Mouse (Mus musculus) hindbrain, embryonic 15.5 days (tissue): ENCODE measurements around the gene Cnot6. TPM values are rescaled to one million over a fixed set of nuclear protein-coding genes. Genes with fewer than 3 reads are reported as not detected.

Experiments
- ATAC-seq: fragments of 200-750 bp; cut with Nextera tagmentation; 2 replicates; pipeline ENCODE4 v1.8.0; 2017; ENCODE audit warnings: low read depth, moderate number of reproducible peaks, moderate TSS enrichment; ENCODE audit not compliant: low FRiP score
- H3K27ac ChIP-seq: fragments of 300-500 bp; sonication (generic); replicated peaks from 2 replicates; pipeline ENCODE4 v1.5.1; 2015; ENCODE audit warnings: mild to moderate bottlenecking, inconsistent platforms
- H3K27me3 ChIP-seq: fragments of 300-500 bp; sonication (generic); 2 replicates; pipeline ENCODE4 v1.6.1; 2015; ENCODE audit warnings: control low read depth, inconsistent platforms
- H3K36me3 ChIP-seq: fragments of 300-500 bp; sonication (generic); 2 replicates; pipeline ENCODE4 v1.6.1; 2015; ENCODE audit warnings: control low read depth, inconsistent platforms
- H3K4me1 ChIP-seq: fragments of 300-500 bp; sonication (generic); replicated peaks from 2 replicates; pipeline ENCODE4 v1.6.1; 2015; ENCODE audit warnings: control low read depth, inconsistent platforms
- H3K4me2 ChIP-seq: fragments of 300-500 bp; sonication (generic); 2 replicates; pipeline ENCODE4 v1.6.1; 2015; ENCODE audit warnings: moderate library complexity, mild to moderate bottlenecking, inconsistent platforms
- H3K4me3 ChIP-seq: fragments of 300-500 bp; sonication (generic); 2 replicates; pipeline ENCODE4 v1.5.1; 2015; ENCODE audit warnings: mild to moderate bottlenecking, inconsistent platforms
- H3K9ac ChIP-seq: fragments of 300-500 bp; sonication (generic); 2 replicates; pipeline ENCODE4 v1.6.1; 2015; ENCODE audit warnings: inconsistent platforms
- H3K9me3 ChIP-seq: fragments of 300-500 bp; sonication (generic); 2 replicates; pipeline ENCODE4 v1.6.1; 2016; ENCODE audit warnings: control low read depth, inconsistent platforms
- WGBS: fragments of 180-500 bp; shearing (Covaris S2); methylation state at CpG from one replicate; pipeline ENCODE4 v1.1.7; 2015; 5-methylcytosine and 5-hydroxymethylcytosine counted together
- polyA plus RNA-seq: library from polyadenylated mRNA; unstranded; fragments of >200 nt; fragmentation: Nextera tagmentation; extraction: Ambion mirVana; gene quantifications from 2 replicates; pipeline ENCODE4 v1.2.1, GENCODE M21; 2015

Gene Cnot6
- polyA plus RNA-seq, 1 experiment from 2014 or later = 46.3 TPM

- H3K27ac ChIP-seq = no peak overlapping the region
- no peak overlapping the region for H3K4me3 ChIP-seq
- WGBS = 72% methylated on average over 5 of the region's 5 CpGs
- no peaks in the 10 kb centered on the region for H3K36me3 ChIP-seq
- H3K4me1 ChIP-seq = no peaks in the 10 kb centered on the region
- ATAC-seq = no peak
- H3K4me2 ChIP-seq = no peak overlapping the region
- H3K27me3 ChIP-seq = no peaks in the 10 kb centered on the region
- no peak overlapping the region for H3K9ac ChIP-seq
- no peaks in the 10 kb centered on the region for H3K9me3 ChIP-seq
These were observed 90.6 kb downstream of the Cnot6 start for GRCm38 (mm10) chr11:49621953-49622352.

Other genes with a start within 250 kb of the Cnot6 start
- gene Olfr1386, start 247.7 kb downstream of the Cnot6 start, polyA plus RNA-seq = not detected in 2 replicates
- gene Olfr1385, start 223.7 kb downstream of the Cnot6 start, polyA plus RNA-seq = not detected in 2 replicates
- gene Olfr1384, start 206.0 kb downstream of the Cnot6 start, polyA plus RNA-seq = not detected in 2 replicates
- not detected in 2 replicates for gene Olfr1383, start 193.1 kb downstream of the Cnot6 start, polyA plus RNA-seq
- not detected in 2 replicates for gene Olfr1382, start 184.5 kb downstream of the Cnot6 start, polyA plus RNA-seq
- not detected in 2 replicates for gene Olfr1381, start 169.3 kb downstream of the Cnot6 start, polyA plus RNA-seq
- gene Olfr1380, start 155.8 kb downstream of the Cnot6 start, polyA plus RNA-seq = not detected in 2 replicates
- 2.0 and 2.1 TPM in 2 replicates for gene Flt4, start 103.5 kb downstream of the Cnot6 start, polyA plus RNA-seq
- 0.36 and 0.56 TPM in 2 replicates for gene Scgb3a1, start 49.1 kb downstream of the Cnot6 start, polyA plus RNA-seq
- gene Gfpt2, start 81.5 kb upstream of the Cnot6 start, polyA plus RNA-seq = 6.4 and 6.8 TPM in 2 replicates
- gene Mapk9, start 134.0 kb upstream of the Cnot6 start, polyA plus RNA-seq = 69.5 and 69.6 TPM in 2 replicates
- 31.8 and 36.6 TPM in 2 replicates for gene Rasgef1c, start 189.1 kb upstream of the Cnot6 start, polyA plus RNA-seq